Mouse (Mus musculus): ENCODE measurements around the gene Thrb. TPM values are rescaled to one million over a fixed set of nuclear protein-coding genes. Genes with fewer than 3 reads are reported as not detected.

The Thrb gene
- polyA plus RNA-seq, 1 experiment from 2014 or later: 1.8 TPM

DNA sequence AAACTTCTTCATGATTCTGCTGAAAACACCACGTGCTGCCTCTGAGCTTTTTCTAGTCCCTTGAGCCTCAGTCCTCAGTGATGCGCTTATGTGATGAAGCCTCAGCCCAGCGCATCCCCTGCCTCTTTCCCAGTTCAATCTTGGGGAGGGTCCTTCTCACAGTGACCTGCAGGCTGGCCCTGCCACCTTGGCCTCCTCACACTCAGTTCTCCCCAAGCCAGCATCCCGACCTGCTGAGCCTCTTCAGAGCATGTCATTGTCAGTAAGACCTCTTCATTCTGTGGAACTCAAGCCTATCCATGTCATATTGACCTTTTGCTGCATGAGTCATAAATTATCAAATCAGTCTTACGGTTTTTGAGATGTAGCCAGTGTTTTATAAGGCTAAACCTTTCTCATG is 376.5 kb downstream of the Thrb start:
- no peak overlapping the region for H3K4me2 ChIP-seq (ENCODE audit: low read length)
- no peak for ATAC-seq (ENCODE audit: low FRiP score, low TSS enrichment)

DNA sequence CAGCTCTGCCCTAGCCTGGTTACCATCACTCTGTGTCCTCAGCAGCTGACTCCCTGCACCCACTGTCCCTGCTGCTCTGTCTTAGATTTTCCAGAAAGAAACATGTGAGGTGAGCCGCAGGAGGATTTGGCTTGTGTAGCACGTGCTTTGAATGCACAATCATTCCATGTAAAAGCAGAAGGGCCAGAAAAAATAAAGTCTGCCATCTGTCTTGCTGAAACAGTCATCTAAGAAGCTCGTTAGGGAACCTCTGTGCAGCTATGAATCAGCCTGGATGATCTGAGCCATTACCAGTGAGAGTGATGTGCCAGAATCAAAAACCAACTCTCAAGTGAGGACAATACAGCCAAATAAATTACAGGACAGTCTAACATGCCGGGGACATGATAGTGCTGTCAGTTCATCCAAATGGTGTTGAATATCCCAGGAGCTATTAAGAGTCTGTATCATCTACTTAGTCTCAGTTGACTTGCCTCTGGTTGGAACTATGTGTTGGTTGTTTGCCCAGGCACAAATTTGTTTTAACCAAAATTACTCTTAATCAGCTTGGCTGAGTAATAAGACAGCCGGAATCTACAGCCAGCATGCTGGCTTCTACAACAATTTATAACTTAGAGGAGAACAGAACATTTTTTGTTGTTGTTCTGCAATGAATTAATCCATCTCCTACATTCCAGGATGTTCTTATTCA is 402.2 kb downstream of the Thrb start:
- no peaks in the 10 kb centered on the region for H3K27me3 ChIP-seq (ENCODE audit: control insufficient read depth, insufficient read depth, low read length)
- H3K4me2 ChIP-seq (ENCODE audit: low read length): no peak overlapping the region
- H3K27ac ChIP-seq (replicated peaks; ENCODE audit: low read depth, low read length): no peak overlapping the region
- H3K4me1 ChIP-seq (ENCODE audit: control insufficient read depth, insufficient read depth, low read length): no peaks in the 10 kb centered on the region
- H3K4me3 ChIP-seq (replicated peaks; ENCODE audit: low read depth, low read length): no peak overlapping the region
- no peak overlapping the region for H3K9ac ChIP-seq (replicated peaks; ENCODE audit: low read length)
- 73% methylated on average over 5 of the region's 5 CpGs for WGBS
- no peaks in the 10 kb centered on the region; the same call in 1 of the 2 replicates for H3K9me3 ChIP-seq (ENCODE audit: control insufficient read depth, low read length)
- DNase-seq (peak; percentile 17), ATAC-seq (ENCODE audit: low FRiP score, low TSS enrichment) (no peak)
- H3K36me3 ChIP-seq (ENCODE audit: control insufficient read depth, insufficient read depth, low read length): no peaks in the 10 kb centered on the region

More for the DNA sequence above, 376.5 kb downstream of the Thrb start:
- Histone ChIP-seq H3K36me3 (ENCODE audit: control insufficient read depth, insufficient read depth, low read length) (no peaks in the 10 kb centered on the region), H3K4me1 (ENCODE audit: control insufficient read depth, insufficient read depth, low read length) (no peaks in the 10 kb centered on the region), H3K27ac (replicated peaks; ENCODE audit: low read depth, low read length) (no peak overlapping the region), H3K9me3 (ENCODE audit: control insufficient read depth, low read length) (no peaks in the 10 kb centered on the region), H3K4me3 (replicated peaks; ENCODE audit: low read depth, low read length) (no peak overlapping the region), H3K9ac (replicated peaks; ENCODE audit: low read length) (no peak overlapping the region), H3K27me3 (ENCODE audit: control insufficient read depth, insufficient read depth, low read length) (no peaks in the 10 kb centered on the region)
- DNase-seq: no peak
- 84% methylated on average over 5 of the region's 5 CpGs for WGBS
